Mouse (Mus musculus) spleen, adult 2 months (tissue): ENCODE results near the gene Pdss2. TPM values are rescaled to one million over a fixed set of nuclear protein-coding genes. Genes with fewer than 3 reads are reported as not detected.

Source experiments
- DNase-seq, 2 experiments: peaks; one replicate each; pipeline versions ENCODE4 v3.0.0 to v3.0.0-alpha.2; 2012 to 2021; ENCODE audit warnings: low spot score in 2 of 2, low read depth in 1 of 2
- H3K27ac ChIP-seq: fragments of 200-500 bp; 2 replicates; pipeline ENCODE4 v1.5.1; 2012; ENCODE audit warnings: low read length, inconsistent platforms; ENCODE audit not compliant: insufficient read depth
- H3K27me3 ChIP-seq: fragments of 200-500 bp; 2 replicates; pipeline ENCODE4 v1.6.1; 2012; ENCODE audit warnings: mild to moderate bottlenecking, moderate library complexity, low read length, inconsistent platforms; ENCODE audit not compliant: control insufficient read depth, insufficient read depth
- H3K36me3 ChIP-seq: fragments of 200-500 bp; 2 replicates; pipeline ENCODE4 v1.6.1; 2012; ENCODE audit warnings: mild to moderate bottlenecking, low read length, inconsistent platforms; ENCODE audit not compliant: control insufficient read depth, insufficient read depth
- H3K4me1 ChIP-seq: fragments of 200-500 bp; 2 replicates; pipeline ENCODE4 v1.6.1; 2011; ENCODE audit warnings: inconsistent platforms; ENCODE audit not compliant: control insufficient read depth, insufficient read depth, insufficient read length
- H3K4me3 ChIP-seq: fragments of 200-500 bp; 2 replicates; pipeline ENCODE4 v1.5.1; 2011; ENCODE audit warnings: mild to moderate bottlenecking, inconsistent platforms; ENCODE audit not compliant: insufficient read depth, insufficient read length; ENCODE audit errors: extremely low read depth
- CTCF ChIP-seq: fragments of 200-500 bp; IDR thresholded peaks from 2 replicates; pipeline ENCODE4 v1.5.1; 2011; ENCODE audit warnings: mild to moderate bottlenecking, inconsistent platforms; ENCODE audit not compliant: insufficient read depth, insufficient read length, insufficient replicate concordance; ENCODE audit errors: extremely low read depth
- POLR2A ChIP-seq: fragments of 200-500 bp; IDR thresholded peaks from 2 replicates; pipeline ENCODE4 v1.6.1; 2011; ENCODE audit warnings: low read depth, low read length, inconsistent platforms
- WGBS: fragments of 180-500 bp; shearing (Covaris S2); methylation state at CpG from one replicate; pipeline ENCODE4 v1.1.7; 2018; 5-methylcytosine and 5-hydroxymethylcytosine counted together
- polyA plus RNA-seq: library from polyadenylated mRNA; depleted of rRNA; stranded (reverse); fragments of >200 nt; gene quantifications from 2 replicates; pipeline ENCODE4 v1.2.3, GENCODE M21; 2012

Gene Pdss2
- polyA plus RNA-seq, 1 experiment = 4.6 TPM

GRCm38 (mm10) chr10:43221659-43222058, 373 bp downstream of the Pdss2 start:
- no peaks in the 10 kb centered on the region for H3K27me3 ChIP-seq
- no peaks in the 10 kb centered on the region for H3K36me3 ChIP-seq
- DNase-seq = peak in 1 of 2 experiments; percentile 15
- TF ChIP-seq POLR2A (no peak), CTCF (no peak)
- 0% methylated on average over 25 of the region's 25 CpGs for WGBS
- H3K4me3 ChIP-seq = peak overlapping the region; percentile 66
- H3K4me1 ChIP-seq = no peaks in the 10 kb centered on the region; the same call in 1 of the 2 replicates
- H3K27ac ChIP-seq = peak overlapping the region; percentile 27

- Histone ChIP-seq H3K27ac (no peak overlapping the region), H3K4me1 (no peaks in the 10 kb centered on the region; the same call in 1 of the 2 replicates), H3K4me3 (no peak overlapping the region), H3K36me3 (no peaks in the 10 kb centered on the region), H3K27me3 (no peaks in the 10 kb centered on the region)
- WGBS = 92% methylated on average over 2 of the region's 2 CpGs
- TF ChIP-seq POLR2A = no peak
- TF ChIP-seq CTCF = no peak
- no peak for DNase-seq
These were observed 2.1 kb downstream of the Pdss2 start for GRCm38 (mm10) chr10:43223391-43223790.

GRCm38 (mm10) chr10:43226391-43226790, 5.1 kb downstream of the Pdss2 start:
- TF ChIP-seq CTCF = no peak
- no peak for TF ChIP-seq POLR2A
- H3K36me3 ChIP-seq = no peaks in the 10 kb centered on the region
- DNase-seq = no peak
- H3K27ac ChIP-seq = no peak overlapping the region
- H3K4me3 ChIP-seq = no peak overlapping the region
- 83% methylated on average over 1 of the region's 1 CpGs for WGBS
- H3K27me3 ChIP-seq = no peaks in the 10 kb centered on the region
- no peaks in the 10 kb centered on the region for H3K4me1 ChIP-seq

- 93% methylated on average over 2 of the region's 2 CpGs for WGBS
- Histone ChIP-seq H3K4me1 (no peaks in the 10 kb centered on the region), H3K36me3 (no peaks in the 10 kb centered on the region), H3K27me3 (no peaks in the 10 kb centered on the region), H3K27ac (no peak overlapping the region), H3K4me3 (no peak overlapping the region)
- no peak for DNase-seq
- TF ChIP-seq CTCF = no peak
- TF ChIP-seq POLR2A = no peak
These were observed 8.0 kb downstream of the Pdss2 start for GRCm38 (mm10) chr10:43229236-43229635.

- DNase-seq = no peak
- no peaks in the 10 kb centered on the region for H3K4me1 ChIP-seq
- H3K36me3 ChIP-seq = no peaks in the 10 kb centered on the region
- TF ChIP-seq POLR2A (no peak), CTCF (no peak)
- no peak overlapping the region for H3K4me3 ChIP-seq
- no peak overlapping the region for H3K27ac ChIP-seq
- 76% methylated on average over 4 of the region's 4 CpGs for WGBS
- no peaks in the 10 kb centered on the region for H3K27me3 ChIP-seq
These were observed 13.2 kb downstream of the Pdss2 start for GRCm38 (mm10) chr10:43234522-43234921.

- no peak for TF ChIP-seq CTCF
- TF ChIP-seq POLR2A = no peak
- WGBS = 84% methylated on average over 3 of the region's 3 CpGs
- no peaks in the 10 kb centered on the region for H3K36me3 ChIP-seq
- H3K27me3 ChIP-seq = no peaks in the 10 kb centered on the region
- no peaks in the 10 kb centered on the region for H3K4me1 ChIP-seq
- no peak for DNase-seq
- no peak overlapping the region for H3K4me3 ChIP-seq
- H3K27ac ChIP-seq = no peak overlapping the region
These were observed 13.7 kb downstream of the Pdss2 start for GRCm38 (mm10) chr10:43235011-43235410.

- WGBS = 91% methylated on average over 5 of the region's 5 CpGs
- no peak overlapping the region for H3K4me3 ChIP-seq
- no peaks in the 10 kb centered on the region for H3K4me1 ChIP-seq
- no peak overlapping the region for H3K27ac ChIP-seq
- TF ChIP-seq CTCF (no peak), POLR2A (no peak)
- H3K36me3 ChIP-seq = no peaks in the 10 kb centered on the region
- DNase-seq = no peak
- no peaks in the 10 kb centered on the region for H3K27me3 ChIP-seq
These were observed 14.7 kb downstream of the Pdss2 start for GRCm38 (mm10) chr10:43235758-43236669.
